Mouse (Mus musculus): ENCODE data around the gene Gm10644.
"Not testable (repeated sequence)": the region's sequence is repeated elsewhere in the genome, so short reads cannot be mapped to it uniquely, and the experiment has no call there.

Gene Gm10644

DNA sequence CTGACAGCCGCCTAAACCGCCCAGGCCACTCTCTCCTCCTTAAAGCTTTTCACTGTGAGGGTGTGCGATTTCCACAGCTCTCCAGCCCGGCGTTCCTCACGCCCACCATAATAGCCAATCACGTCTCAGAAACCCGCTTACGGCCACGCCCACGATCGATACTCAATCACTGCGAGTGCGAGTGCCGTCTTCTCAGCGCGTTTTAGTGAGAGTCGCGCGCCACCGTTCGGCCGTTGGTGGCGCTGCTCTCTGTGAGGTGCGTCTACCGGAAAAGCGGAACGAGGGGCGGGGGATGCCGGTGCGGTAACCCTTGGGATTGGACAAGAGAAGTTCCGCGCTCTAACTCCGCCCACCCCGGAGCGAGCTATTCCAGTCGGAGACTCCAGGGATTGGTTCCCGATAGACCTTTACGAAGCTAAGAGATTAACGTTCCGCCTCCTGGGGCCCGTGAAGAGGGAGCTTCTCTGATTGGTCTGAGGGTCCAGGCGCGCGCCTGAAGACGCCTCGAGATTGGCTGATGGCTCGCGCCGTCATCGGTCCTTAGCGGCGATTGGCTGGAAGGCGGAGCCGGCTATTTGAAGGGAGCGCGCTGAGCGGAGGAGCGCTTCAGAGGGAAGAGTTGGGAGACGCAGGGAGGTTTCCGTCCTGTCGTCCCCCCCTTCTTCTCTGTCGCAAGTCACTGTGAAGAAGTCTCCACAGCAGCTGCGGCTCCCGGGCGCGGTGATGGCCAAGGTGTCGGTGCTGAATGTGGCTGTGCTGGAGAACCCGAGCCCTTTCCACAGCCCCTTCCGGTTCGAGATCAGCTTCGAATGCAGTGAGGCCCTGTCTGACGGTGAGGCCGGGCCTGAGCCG is at the start of gene Gm10644, which contains the start of gene Asf1b:
Gm10644 (minus strand) TSS at position 100 of the 852 bp plus-strand sequence.
Asf1b (plus strand) TSS at position 402 of the 852 bp plus-strand sequence.
- peak; percentile 99 for DNase-seq (ENCODE audit: low spot score)

DNA sequence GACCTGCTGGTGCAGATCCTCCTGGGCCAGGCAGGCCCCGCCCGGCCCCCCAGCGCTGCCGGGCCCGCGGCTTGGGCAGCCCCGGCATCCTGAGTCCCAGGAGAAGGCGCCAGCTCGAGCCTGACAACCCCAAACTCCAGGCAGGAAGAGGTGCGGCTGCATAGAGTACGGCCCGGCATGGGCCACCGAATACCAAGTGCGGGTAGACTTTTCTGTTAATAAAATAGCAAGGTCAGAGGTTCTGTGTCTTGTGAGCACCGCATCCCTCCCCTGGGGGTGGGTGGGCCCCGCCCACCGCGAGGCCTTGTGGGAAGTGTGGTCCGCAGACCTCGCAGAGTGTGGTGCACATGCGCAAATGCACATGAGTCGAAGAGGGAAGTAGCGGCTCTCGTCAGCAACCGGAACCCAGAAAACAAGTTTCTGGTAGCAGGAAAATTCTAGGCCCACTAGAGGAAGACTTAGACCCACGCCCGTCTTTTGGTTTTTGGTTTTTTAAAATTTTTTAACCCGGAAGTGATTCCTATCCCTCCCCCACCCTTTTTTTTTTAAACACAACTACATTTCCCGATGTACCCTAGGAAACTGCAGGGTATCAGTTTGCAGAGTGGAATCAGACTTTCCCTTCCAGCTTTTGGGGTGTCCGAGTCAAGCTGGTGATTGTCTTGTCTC is 49.7 kb upstream of the Gm10644 start:
- DNase-seq (ENCODE audit: low spot score) = peak; percentile 94

DNA sequence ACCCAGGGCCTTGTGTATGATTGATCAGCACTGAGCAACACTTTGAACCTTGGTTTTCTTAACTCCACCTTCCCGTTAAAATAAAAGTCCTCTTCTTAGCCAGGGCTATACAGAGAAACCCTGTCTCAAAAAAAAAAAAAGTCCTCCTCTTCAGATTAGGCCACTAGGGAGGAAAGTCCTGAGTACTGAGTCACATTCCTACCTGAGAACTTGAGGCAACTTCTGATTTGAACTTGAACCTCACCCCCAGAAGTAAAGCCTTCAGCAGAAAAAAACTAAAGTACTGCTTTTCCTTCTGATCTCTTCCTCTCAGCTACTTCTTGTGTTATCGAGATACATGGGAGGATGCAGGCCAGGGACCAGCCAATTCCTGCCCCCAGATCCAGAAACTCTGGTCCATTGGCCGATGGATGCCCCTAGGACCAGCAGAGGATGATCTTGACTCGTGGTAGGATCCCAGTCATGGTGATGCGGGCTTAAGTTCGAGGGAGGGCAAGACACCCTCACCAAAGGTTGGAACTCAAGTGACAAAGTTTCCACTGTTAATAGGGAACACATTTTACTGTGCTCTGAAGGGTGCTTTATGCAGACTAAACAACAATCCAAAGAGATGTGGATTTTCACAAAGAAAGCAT is 48.7 kb upstream of the Gm10644 start:
- no peak for DNase-seq (ENCODE audit: low spot score)

DNA sequence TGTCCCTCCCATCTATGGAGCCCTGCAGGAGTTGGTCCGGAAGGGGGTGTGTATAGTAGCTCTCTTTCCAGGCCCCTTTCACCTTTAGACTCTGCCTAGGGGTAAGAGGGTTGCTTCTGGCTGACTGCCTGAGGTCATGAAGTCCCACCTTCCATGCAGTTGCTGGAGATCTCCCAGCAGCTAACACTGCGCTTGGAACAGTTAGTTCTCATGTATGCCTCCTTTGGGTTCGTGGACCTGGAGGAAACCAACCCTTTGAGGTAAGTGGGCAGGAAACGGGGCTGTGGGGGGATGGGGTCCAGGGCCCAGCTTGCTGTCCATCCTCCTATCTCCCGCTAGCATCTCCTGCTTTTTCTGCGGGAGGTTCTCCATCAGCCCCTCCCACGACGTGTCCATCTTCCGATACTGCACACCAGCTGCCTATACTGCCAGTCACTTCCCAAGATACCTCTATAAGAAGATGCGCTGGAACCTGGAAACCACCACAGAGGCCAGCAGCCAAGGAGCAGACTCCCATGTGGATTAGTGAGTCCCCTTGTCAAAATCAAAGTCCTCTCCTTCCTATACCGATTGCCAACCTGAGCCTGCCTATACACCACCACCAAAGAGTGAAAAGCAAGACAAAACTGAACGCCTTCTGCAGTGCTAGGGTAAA is 48.1 kb upstream of the Gm10644 start:
- DNase-seq (ENCODE audit: low spot score) = no peak

DNA sequence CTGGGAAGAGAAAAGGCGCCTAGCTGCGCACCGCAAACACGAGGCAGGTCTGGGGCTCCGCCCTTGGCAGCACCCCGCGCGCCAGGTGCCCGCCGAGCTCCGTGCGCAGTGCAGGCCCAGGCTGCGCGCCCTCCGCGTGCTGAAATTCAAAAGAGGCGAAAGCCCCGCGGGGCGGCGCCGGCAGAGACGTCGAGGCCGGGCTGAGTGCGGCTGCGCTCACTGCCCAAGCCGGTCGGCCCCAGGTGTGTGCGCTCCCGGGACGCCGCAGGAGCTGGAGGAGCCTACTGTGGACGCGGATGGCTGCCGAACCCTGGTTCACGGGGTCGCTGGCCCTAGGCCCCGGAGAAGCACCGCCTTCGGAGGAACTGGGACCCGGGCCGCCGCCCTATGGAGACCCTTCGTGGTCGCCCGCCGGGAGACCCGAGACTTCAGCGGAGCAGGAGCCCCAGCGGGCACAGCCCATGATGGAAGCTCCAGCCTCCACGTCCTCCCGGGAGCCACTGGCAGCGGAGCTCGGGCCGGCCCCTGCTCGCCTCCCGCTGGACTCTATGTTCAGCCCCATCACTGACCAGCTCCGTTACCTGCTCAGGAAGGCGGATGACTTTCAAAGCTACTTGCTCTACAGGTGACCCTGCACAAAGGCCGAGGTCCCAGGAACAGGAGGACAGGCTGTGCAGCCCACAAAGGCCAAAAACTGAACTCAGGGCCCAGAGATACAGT is 46.4 kb upstream of the Gm10644 start, which contains the start of gene 1700067K01Rik:
1700067K01Rik (plus strand) TSS at position 222 of the 720 bp plus-strand sequence.
- DNase-seq (ENCODE audit: low spot score) = no peak

DNA sequence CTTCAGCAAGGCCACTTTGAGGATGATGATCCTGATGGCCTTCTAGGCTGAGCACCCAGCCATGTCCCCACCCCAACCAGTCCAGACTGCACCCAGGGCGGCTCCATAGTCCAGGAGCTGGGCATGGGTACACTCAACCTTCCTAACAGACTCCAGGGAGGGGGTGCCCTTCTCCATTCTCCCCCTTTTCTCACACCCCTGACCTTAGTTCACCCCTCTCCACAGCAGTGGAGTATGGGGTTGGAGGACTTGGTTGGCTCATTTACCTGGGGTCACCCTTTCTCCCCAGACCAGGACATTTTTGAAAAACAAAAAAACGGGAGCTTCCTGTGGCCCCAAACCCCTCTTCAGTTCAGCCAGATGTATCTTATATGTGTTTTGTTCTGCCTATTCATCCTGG is 44.8 kb upstream of the Gm10644 start:
- no peak for DNase-seq (ENCODE audit: low spot score)

DNA sequence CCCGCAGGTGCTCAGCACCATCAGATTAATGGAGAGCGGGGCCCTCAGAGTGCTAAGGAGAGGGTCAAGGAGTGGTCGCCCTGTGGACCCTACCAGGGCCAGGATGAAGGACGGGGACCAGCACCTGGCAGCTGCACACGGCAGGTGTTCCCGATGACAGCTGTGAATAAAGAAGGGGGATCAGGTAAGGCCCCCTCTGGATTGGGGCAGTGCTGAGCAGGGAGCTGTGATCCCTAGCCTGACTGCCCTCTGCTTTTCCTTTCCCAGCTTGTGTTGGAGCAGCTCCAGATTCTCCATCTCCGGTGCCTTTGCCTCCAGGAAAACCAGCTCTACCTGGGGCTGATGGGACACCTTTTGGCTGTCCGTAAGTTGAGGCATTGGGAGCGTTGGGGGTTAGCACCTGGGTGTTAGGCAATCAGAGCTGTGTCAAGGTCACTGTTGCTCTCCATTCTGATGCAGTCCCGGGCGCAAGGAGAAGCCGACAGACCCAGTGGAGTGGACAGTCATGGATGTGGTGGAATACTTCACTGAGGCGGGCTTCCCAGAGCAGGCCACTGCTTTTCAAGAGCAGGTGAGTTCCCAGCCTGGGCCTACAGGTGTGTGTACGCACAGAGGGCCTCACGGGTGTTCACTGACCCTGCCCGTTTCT is 44.2 kb upstream of the Gm10644 start:
- DNase-seq (ENCODE audit: low spot score) = no peak

DNA sequence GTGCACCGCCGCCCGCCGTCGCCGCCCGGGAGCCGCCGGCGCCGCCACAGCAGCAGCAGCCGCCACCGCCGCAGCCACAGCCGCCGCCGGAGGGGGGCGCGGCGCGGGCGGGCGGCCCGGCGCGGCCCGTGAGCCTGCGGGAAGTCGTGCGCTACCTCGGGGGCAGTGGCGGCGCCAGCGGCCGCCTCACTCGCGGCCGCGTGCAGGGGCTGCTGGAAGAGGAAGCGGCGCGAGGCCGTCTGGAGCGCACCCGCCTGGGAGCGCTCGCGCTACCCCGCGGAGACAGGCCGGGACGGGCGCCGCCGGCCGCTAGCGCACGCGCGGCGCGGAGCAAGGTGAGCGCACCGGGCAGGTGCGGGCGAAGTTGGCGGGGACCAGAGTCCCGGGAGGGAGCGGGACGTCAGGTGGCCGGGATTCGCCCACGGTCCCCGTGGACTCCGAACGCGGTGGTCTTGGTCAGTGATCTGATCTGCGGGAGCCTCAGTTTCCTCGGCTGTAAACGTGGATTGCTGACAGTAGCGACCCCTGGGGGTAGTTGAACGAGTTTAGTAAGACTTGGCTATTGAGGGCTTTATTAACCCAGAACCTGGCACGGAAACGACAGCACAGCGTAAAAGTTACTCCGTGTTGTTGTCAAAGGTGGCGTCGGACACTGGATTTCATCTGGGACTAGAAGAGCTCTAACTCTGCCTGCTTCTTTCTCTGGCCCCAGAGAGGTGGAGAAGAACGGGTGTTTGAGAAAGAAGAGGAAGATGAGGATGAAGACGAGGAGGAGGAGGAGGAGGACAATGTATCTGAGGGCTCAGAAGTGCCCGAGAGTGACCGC is 43.4 kb upstream of the Gm10644 start:
- DNase-seq (ENCODE audit: low spot score) = peak; percentile 59

DNA sequence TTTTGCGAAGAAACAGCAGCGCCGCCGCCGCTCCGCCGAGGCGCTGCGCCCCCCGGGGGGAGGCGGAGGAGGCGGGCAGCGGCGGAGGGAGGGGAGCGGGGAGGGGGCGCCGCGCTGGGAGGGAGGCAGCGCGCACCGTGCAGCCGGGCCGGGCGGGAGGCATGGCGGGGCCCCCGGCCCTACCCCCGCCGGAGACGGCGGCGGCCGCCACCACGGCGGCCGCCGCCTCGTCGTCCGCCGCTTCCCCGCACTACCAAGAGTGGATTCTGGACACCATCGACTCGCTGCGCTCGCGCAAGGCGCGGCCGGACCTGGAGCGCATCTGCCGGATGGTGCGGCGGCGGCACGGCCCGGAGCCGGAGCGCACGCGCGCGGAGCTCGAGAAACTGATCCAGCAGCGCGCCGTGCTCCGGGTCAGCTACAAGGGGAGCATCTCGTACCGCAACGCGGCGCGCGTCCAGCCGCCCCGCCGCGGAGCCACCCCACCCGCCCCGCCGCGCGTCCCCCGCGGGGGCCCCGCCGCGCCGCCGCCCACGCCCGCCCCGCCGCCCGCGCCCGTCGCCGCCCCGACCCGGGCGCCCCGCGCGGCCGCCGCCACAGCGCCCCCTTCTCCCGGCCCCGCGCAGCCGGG is 42.6 kb upstream of the Gm10644 start, which contains the start of gene Samd1:
Samd1 (plus strand) TSS at position 162 of the 631 bp plus-strand sequence.
- DNase-seq (ENCODE audit: low spot score) = no peak

DNA sequence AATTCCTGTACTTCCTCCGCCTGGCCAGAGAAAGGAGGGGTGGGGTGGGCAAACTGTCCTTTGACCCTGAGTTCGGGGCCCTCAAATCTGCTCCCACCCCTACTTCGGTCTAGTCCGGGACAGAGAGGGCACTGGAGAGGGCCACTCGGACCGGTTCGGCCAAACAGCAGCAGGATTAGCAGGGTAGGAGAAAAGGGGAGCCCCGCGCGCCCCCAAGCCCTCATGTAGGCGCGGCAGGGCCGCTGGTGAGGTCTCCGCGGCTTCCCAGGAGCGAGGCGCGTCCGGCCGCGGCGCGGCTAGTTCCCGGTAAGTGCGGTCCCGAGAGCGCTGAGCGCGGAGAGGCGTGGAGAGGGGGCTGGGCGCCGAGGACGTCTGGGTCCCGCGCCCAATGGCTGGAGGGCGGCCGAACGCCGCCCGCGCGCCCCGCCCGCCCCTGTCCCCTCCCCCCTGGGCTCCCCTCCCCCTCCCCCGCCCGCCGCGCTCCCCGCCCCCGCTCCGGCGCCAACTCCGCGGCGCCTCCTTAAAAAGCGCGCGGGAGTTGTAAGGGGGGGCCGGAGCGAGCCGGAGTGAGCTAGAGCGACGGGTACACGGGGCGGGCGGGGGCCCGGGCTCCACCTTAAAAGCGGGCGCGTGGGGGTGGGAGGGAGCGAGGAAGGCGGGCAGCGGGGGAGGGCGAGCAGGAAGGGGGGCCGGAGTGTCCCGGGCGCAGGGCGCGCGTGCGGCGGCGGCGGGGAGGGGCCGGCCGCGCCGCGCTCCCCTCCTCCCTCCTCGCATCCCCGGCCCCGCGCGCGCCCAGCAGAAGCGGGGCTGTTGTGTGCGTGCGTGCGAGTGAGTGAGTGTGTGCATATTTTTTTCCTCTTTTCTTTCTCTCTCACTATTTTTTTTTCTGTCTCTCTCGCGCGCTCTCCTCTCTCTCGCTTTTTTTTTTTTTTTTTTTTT is 41.8 kb upstream of the Gm10644 start:
- DNase-seq (ENCODE audit: low spot score) = peak; percentile 91

DNA sequence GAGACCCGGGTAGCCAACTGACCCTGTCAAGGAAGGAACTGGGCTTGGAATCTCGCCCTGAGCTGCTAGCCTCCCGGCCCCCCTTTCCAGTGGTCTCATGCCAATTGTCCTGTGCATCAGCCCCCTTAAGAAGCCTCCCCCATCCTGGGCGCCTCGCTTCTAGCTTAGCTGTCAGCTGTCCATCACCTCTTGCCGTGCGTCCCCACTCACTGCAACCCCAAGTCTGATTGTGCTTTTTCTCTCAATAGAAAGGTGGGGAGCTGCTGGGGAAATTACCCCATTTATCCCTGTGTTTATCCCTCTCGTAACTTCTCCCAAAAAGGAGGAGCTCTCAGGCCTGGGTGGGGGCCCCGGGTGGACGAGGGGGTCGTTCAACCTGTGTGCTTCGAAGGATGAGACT is 41.0 kb upstream of the Gm10644 start:
- no peak for DNase-seq (ENCODE audit: low spot score)

DNA sequence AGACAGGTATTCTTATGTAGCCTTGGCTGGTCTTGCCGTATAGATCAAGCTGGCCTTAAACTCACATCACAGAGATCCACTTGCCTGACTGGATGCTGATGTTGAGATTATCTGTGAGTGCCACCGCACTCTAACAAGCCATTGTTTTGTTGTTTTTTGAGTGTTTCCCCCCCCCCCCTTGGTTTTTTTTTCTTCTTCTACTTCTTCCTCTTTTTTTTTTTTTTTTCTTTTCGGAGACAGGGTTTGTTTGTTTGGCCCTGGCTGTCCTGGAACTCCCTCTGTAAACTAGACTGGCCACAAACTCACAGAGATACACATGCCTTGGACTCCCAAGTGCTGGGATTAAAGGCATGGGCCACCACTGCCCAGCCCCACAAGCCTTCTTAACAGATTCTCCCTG is 39.0 kb upstream of the Gm10644 start:
- no peak for DNase-seq (ENCODE audit: low spot score)

DNA sequence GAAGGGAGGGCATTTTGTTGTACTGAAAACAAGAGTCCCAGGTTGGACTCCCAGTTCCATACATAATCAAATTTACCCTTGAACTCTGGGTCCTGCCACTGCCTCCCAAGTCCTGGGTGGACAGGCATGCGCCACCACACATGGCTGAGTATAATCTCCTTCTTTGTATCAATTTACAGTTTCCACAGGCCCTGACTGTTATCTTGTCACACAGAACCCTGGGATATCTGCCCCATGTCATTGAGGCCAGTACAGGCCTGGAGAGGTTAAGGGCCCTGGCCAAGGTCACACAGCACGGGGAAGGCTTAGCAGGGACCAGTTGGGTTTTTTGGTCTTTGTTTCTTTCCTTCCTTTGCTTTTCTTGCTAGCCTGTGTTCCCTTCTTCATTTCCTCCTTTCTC is 37.5 kb upstream of the Gm10644 start:
- DNase-seq (ENCODE audit: low spot score) = no peak

DNA sequence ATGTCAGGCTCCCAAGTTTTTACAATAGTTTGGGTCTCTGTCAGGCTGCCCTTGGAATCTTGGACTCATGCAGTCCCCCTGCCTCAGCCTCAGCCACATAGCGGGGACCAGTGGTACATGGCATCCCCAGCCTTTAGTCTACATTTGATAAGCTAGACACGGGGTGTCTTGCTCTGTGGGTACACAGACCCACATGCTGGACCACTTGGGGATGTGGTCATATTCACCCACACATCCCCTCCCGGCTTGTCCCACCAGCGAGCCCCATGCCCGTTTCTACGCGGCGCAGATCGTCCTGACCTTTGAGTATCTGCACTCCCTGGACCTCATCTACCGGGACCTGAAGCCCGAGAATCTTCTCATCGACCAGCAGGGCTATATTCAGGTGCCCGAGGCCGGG is 35.2 kb upstream of the Gm10644 start:
- DNase-seq (ENCODE audit: low spot score) = no peak

DNA sequence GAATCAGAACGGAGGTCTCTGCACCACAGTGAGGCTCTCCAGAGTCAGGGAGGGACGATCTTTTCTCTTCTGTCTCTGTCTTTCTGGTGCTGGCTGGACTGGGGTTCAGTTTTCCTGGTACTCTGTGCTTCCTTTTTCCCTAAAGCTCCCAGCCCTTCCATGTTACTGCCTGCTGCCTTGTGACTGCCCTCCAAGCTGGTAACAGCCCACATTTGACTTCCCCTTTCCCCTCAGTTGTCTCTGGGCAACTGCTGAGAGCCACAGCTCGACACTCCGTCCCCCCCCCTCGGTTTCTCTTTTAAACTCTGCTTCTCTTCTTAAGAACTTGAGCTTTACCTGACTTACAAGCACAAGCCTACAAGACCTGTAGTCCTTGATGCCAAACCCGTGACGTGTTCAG is 34.2 kb upstream of the Gm10644 start:
- DNase-seq (ENCODE audit: low spot score) = no peak

DNA sequence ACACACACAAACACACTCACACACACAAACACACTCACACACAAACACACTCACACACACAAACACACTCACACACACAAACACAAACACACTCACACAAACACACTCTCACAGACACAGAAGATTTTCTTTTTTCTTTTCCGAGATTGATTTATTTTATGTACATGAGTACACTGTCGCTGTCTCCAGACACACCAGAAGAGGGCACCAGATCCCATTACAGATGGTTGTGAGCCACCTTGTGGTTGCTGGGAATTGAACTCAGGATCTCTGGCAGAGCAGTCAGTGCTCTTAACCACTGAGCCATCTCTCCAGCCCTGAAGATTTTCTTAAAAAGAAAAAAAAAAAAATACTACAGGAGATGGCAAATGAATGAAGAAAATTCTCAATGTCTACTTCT is 28.2 kb upstream of the Gm10644 start:
- DNase-seq (ENCODE audit: low spot score) = not testable (repeated sequence)

DNA sequence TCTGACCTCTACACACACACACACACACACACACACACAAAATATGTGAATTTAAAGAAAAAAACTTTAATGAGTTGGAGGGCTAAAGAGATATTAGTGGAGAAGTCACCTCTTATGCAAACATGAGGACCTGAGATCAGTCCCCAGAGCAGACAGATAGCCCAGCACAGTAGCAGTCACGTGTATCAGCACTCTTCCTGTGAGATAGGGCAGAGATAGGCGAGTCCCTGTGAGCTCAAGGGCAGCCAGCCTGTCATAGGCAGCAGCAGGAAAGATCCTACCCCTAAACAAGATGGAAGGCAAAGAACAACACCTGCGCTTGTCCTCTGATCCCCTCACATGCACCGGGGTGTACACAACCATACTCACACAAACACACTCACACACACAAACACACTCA is 27.4 kb upstream of the Gm10644 start:
- no peak for DNase-seq (ENCODE audit: low spot score)

DNA sequence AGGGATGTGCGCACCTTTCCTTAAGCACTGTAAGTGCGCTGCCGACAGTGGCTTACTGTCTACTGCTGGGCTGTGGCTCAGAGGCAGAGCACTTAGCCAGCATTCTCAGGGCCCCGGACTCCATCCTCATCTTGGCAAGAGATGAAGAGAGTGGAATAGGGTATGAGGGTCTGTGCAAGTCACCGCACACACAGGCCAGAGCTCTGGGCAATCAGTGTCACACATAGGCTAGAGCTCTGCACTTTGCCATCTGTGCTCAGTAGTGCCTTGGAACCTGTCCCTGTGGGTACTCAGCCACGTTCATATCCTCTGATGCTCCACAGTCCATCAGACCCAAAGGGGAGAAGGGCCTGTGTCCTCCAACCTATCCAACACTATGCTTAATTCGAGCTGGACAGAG is 26.5 kb upstream of the Gm10644 start:
- no peak for DNase-seq (ENCODE audit: low spot score)

Measured in urinary bladder, postnatal 14 days (tissue).